Mouse (Mus musculus): ENCODE data around the gene Mamld1. TPM values are rescaled to one million over a fixed set of nuclear protein-coding genes. Genes with fewer than 3 reads are reported as not detected.

The Mamld1 gene
- polyA plus RNA-seq (2021; fragmentation: Nextera tagmentation), result 8.6 and 14.4 TPM in 2 replicates
- long read RNA-seq, experiment 1, full-length matches to known transcripts, result 4 of 14 reads
- long read RNA-seq, experiment 1, partial matches to known transcripts, result 9 of 14 reads
- long read RNA-seq, experiment 1, other reads (novel, unspliced or antisense), result 1 of 14 reads
- long read RNA-seq, experiment 2, partial matches to known transcripts, result 5 of 5 reads
- long read RNA-seq, experiment 2, other reads (novel, unspliced or antisense), result 0 of 5 reads

DNA sequence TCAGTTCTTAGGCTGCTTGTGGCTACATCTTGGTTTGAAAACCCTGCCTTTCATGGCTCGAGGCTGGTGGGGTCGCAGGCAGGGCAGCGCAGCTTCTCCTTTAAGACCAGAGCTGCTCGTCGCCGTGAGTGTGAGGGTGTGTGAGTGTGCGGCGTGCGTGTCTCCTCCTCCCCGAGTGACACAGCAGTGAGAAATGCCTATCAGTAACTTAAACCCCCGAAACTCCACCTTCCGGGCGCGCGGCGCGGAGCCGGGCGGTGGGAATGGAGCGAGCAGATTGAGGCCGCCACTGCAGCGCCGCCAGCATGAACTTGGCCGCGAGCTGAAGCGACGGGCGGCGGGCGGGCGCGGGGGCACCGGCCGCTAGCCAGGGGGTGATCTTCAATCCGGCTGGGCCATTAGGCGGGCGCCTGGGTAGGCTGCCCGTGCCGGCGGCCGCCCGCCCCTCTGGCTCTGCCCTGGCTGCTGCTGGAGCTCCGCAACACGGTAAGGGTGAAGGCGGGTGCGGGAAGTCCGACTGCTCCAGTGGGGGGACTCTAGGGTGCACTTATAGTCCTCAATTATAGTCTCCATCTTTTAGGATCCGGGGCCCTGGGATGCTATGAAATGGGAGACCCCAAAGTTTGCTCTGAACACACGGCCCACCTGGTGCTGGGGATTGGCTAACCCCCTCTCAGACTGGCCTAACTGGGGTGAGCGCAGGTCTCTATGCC lies at the start of gene Mamld1:
Gene Mamld1, plus strand, starts transcription at position 393 of the 713 bp plus-strand sequence.

Other genes with a start within 250 kb of the Mamld1 start
- gene Mtm1, start 160.5 kb downstream of the Mamld1 start, polyA plus RNA-seq (2021; fragmentation: Nextera tagmentation), result 3.8 and 5.1 TPM in 2 replicates